Mouse (Mus musculus) liver, embryonic 14.5 days (tissue): ENCODE data around the gene 4922502D21Rik.

Experiments
- CTCF ChIP-seq: IDR thresholded peaks from 2 replicates; pipeline ENCODE4 v1.5.1; 2016; ENCODE audit warnings: antibody characterized with exemption, low read depth, control low read depth
- EP300 ChIP-seq: IDR thresholded peaks from 2 replicates; pipeline ENCODE4 v1.6.1; 2016; ENCODE audit warnings: antibody characterized with exemption, low read depth

DNA sequence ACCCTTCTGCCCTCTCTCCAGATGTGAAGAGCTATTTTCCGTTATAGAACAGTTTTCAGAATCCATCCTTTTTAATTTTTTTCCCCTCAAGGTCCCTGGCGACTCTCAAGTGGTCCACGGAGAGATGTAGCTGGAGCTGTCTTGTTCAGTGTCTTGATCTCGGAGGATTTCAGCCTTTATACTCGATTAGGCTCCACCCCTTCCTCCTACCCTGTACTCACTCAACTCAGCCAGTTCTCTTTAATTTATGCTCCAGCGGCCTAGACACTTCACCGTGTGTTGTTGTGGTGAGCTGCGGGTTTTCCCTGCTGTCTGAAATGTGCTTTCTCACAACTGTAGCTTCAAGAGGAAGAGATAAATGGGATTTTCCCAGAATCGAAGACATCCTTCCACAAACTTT lies 56.4 kb downstream of the 4922502D21Rik start, which contains the start of gene Cd69:
- TF ChIP-seq CTCF (no peak), EP300 (no peak)
